In genomic region chr2:30399191-30400171, GRCm38 (mm10) we compare ENCODE assay signal across 9 mouse cellular contexts. TPM values are rescaled to one million over a fixed set of nuclear protein-coding genes. Genes with fewer than 3 reads are reported as not detected.
DNase-seq lines count a peak whose midpoint lies in the region; ATAC-seq lines count a peak whose summit lies in the region.
"Had no signal": no experiment of that assay in that cellular context is flagged by ENCODE, and none has a peak within 500 bp of the region (broad histone marks: within the 10 kb centered on the region; RNA-seq: fewer than 3 reads in every experiment).

No protein-coding gene starts in this region.

- peak overlapping the region; percentile 53 for H3K27ac ChIP-seq in hindbrain, embryonic 15.5 days (replicated peaks)
- peak overlapping the region; percentile 92 for H3K27ac ChIP-seq in neural tube, embryonic 11.5 days (ENCODE audit: low read depth, low read length)

- H3K27me3 ChIP-seq in hindbrain, embryonic 15.5 days: no peaks in the 10 kb centered on the region
- no peaks in the 10 kb centered on the region for H3K27me3 ChIP-seq in neural tube, embryonic 11.5 days (ENCODE audit: control insufficient read depth, insufficient read depth, low read length)
- H3K27me3 ChIP-seq: Patski had no signal

- no peaks in the 10 kb centered on the region for H3K9me3 ChIP-seq in hindbrain, embryonic 15.5 days
- H3K9me3 ChIP-seq in neural tube, embryonic 11.5 days (ENCODE audit: control insufficient read depth, low read length): no peaks in the 10 kb centered on the region

- intact Hi-C loops in left cerebral cortex, postnatal 10 days (cut with DNase I): no loop called here

- H3K36me3 ChIP-seq in hindbrain, embryonic 15.5 days: peaks cover 41% of the 10 kb centered on the region
- H3K36me3 ChIP-seq in neural tube, embryonic 11.5 days (ENCODE audit: control insufficient read depth, insufficient read depth, low read length): peaks cover 9% of the 10 kb centered on the region

- H3K4me2 ChIP-seq in hindbrain, embryonic 15.5 days: no peak overlapping the region
- H3K4me2 ChIP-seq in neural tube, embryonic 11.5 days (ENCODE audit: low read depth): no peak overlapping the region

- peak; percentile 20; the same call in 1 of the 2 replicates for ATAC-seq in hindbrain, embryonic 15.5 days (ENCODE audit: low FRiP score, low read depth)
- ATAC-seq in neural tube, embryonic 11.5 days (ENCODE audit: insufficient read depth, low FRiP score, low TSS enrichment): peak; percentile 78
- ATAC-seq in megakaryocyte-erythroid progenitor cell, adult 5-6 weeks (replicated peaks; ENCODE audit: low FRiP score, low TSS enrichment, poor library complexity, severe bottlenecking): no peak
- ATAC-seq: Patski had no signal

- WGBS in hindbrain, embryonic 15.5 days: 21% methylated on average over 20 of the region's 20 CpGs
- 34% methylated on average over 20 of the region's 20 CpGs for WGBS in neural tube, embryonic 11.5 days

- peak; percentile 37 for DNase-seq in kidney, adult 18-20 months
- no peak for DNase-seq in kidney, postnatal 10 days
- DNase-seq in cerebellum, adult 9-11 months: peak; percentile 93
- DNase-seq in neural tube, embryonic 11.5 days (ENCODE audit: low spot score): peak; percentile 68
- DNase-seq in left cerebral cortex, postnatal 10 days (ENCODE audit: extremely low spot score in 1 of 2, low spot score in 2 of 2): no peak
- no peak for DNase-seq in gastrocnemius, adult 8-10 months (ENCODE audit: low spot score in 2 of 2)

- H3K9ac ChIP-seq in hindbrain, embryonic 15.5 days: no peak overlapping the region; the same call in 1 of the 2 replicates
- H3K9ac ChIP-seq in neural tube, embryonic 11.5 days (ENCODE audit: low read length): peak overlapping the region; percentile 50

- peaks cover 15% of the 10 kb centered on the region for H3K4me1 ChIP-seq in hindbrain, embryonic 15.5 days (replicated peaks)
- peaks cover 21% of the 10 kb centered on the region for H3K4me1 ChIP-seq in neural tube, embryonic 11.5 days (ENCODE audit: control insufficient read depth, insufficient read depth, low read length)

- H3K4me3 ChIP-seq in hindbrain, embryonic 15.5 days: no peak overlapping the region
- no peak overlapping the region for H3K4me3 ChIP-seq in neural tube, embryonic 11.5 days (ENCODE audit: low read depth, low read length)

RNA-seq across cellular contexts. Expression of gene Dolpp1, which starts 7.4 kb away (rescaled TPM):
- polyA plus RNA-seq in hindbrain, embryonic 15.5 days (2015; fragmentation: Nextera tagmentation; extraction: Ambion mirVana): 59.0 and 60.4 TPM in 2 replicates
- polyA plus RNA-seq in neural tube, embryonic 11.5 days (2014; fragmentation: Nextera tagmentation; extraction: Ambion mirVana): 48.6 and 51.1 TPM in 2 replicates
- total RNA-seq in megakaryocyte-erythroid progenitor cell, adult 5-6 weeks (2014; fragmentation: Nextera tagmentation): 24.0 and 29.0 TPM in 2 replicates
- 16.3 and 19.7 TPM in 2 replicates for total RNA-seq in megakaryocyte-erythroid progenitor cell, adult 5-6 weeks (2017)
- 10 to 100 TPM; 35.6 to 36.4 TPM for total RNA-seq in left cerebral cortex, postnatal 10 days (2021)
- 1 to 10 TPM; 3.9 to 4.5 (median 4.1) TPM for total RNA-seq in gastrocnemius, adult 8-10 months (2022)

RNA-seq across cellular contexts. Expression of gene Crat, which starts 16.1 kb away (rescaled TPM):
- 25.7 and 29.5 TPM in 2 replicates for polyA plus RNA-seq in hindbrain, embryonic 15.5 days (2015; fragmentation: Nextera tagmentation; extraction: Ambion mirVana)
- 27.4 and 29.1 TPM in 2 replicates for polyA plus RNA-seq in neural tube, embryonic 11.5 days (2014; fragmentation: Nextera tagmentation; extraction: Ambion mirVana)
- total RNA-seq in megakaryocyte-erythroid progenitor cell, adult 5-6 weeks (2014; fragmentation: Nextera tagmentation): 24.3 and 29.2 TPM in 2 replicates
- total RNA-seq in megakaryocyte-erythroid progenitor cell, adult 5-6 weeks (2017): 11.2 and 16.0 TPM in 2 replicates
- total RNA-seq in left cerebral cortex, postnatal 10 days (2021): 10 to 100 TPM; 39.7 to 40.3 TPM
- 100 to 1,000 TPM; 355 to 420 (median 382) TPM for total RNA-seq in gastrocnemius, adult 8-10 months (2022)

RNA-seq across cellular contexts. Expression of gene Ptpa, which starts 16.4 kb away (rescaled TPM):
- polyA plus RNA-seq in hindbrain, embryonic 15.5 days (2015; fragmentation: Nextera tagmentation; extraction: Ambion mirVana): 138 and 150 TPM in 2 replicates
- polyA plus RNA-seq in neural tube, embryonic 11.5 days (2014; fragmentation: Nextera tagmentation; extraction: Ambion mirVana): 63.2 and 64.2 TPM in 2 replicates
- 228 and 237 TPM in 2 replicates for total RNA-seq in megakaryocyte-erythroid progenitor cell, adult 5-6 weeks (2014; fragmentation: Nextera tagmentation)
- total RNA-seq in megakaryocyte-erythroid progenitor cell, adult 5-6 weeks (2017): 74.1 and 93.5 TPM in 2 replicates
- 100 to 1,000 TPM; 144 to 145 TPM for total RNA-seq in left cerebral cortex, postnatal 10 days (2021)
- 10 to 100 TPM; 55.6 to 70.0 (median 63.9) TPM for total RNA-seq in gastrocnemius, adult 8-10 months (2022)

RNA-seq across cellular contexts. Expression of gene Miga2, which starts 35.4 kb away (rescaled TPM):
- polyA plus RNA-seq in hindbrain, embryonic 15.5 days (2015; fragmentation: Nextera tagmentation; extraction: Ambion mirVana): 35.0 and 36.0 TPM in 2 replicates
- polyA plus RNA-seq in neural tube, embryonic 11.5 days (2014; fragmentation: Nextera tagmentation; extraction: Ambion mirVana): 23.2 and 27.5 TPM in 2 replicates
- total RNA-seq in megakaryocyte-erythroid progenitor cell, adult 5-6 weeks (2014; fragmentation: Nextera tagmentation): 17.8 and 35.0 TPM in 2 replicates
- 8.0 and 11.4 TPM in 2 replicates for total RNA-seq in megakaryocyte-erythroid progenitor cell, adult 5-6 weeks (2017)
- 100 to 1,000 TPM in 1 of 2 experiments, 10 to 100 TPM in 1; 95.4 to 108 TPM for total RNA-seq in left cerebral cortex, postnatal 10 days (2021)
- total RNA-seq in gastrocnemius, adult 8-10 months (2022): 10 to 100 TPM; 13.2 to 29.8 (median 17.4) TPM

RNA-seq across cellular contexts. Expression of gene Sh3glb2, which starts 40.3 kb away (rescaled TPM):
- polyA plus RNA-seq in hindbrain, embryonic 15.5 days (2015; fragmentation: Nextera tagmentation; extraction: Ambion mirVana): 189 and 205 TPM in 2 replicates
- polyA plus RNA-seq in neural tube, embryonic 11.5 days (2014; fragmentation: Nextera tagmentation; extraction: Ambion mirVana): 58.2 and 61.6 TPM in 2 replicates
- 47.0 and 48.4 TPM in 2 replicates for total RNA-seq in megakaryocyte-erythroid progenitor cell, adult 5-6 weeks (2014; fragmentation: Nextera tagmentation)
- total RNA-seq in megakaryocyte-erythroid progenitor cell, adult 5-6 weeks (2017): 25.7 and 28.5 TPM in 2 replicates
- 100 to 1,000 TPM; 219 to 230 TPM for total RNA-seq in left cerebral cortex, postnatal 10 days (2021)
- 10 to 100 TPM; 15.3 to 18.5 (median 16.8) TPM for total RNA-seq in gastrocnemius, adult 8-10 months (2022)

Comparison
In these comparisons a context has a peak if more than half of its experiments do, and no peak if none do; other contexts are left out.
1. DNase-seq: peak in kidney, adult 18-20 months (single experiment), cerebellum, adult 9-11 months (single experiment) and neural tube, embryonic 11.5 days (single experiment); none in kidney, postnatal 10 days (single experiment), left cerebral cortex, postnatal 10 days (0 of 2) and gastrocnemius, adult 8-10 months (0 of 2).
2. RNA of gene Crat, which starts 16.1 kb away (total RNA-seq): 355 to 420 TPM in gastrocnemius, adult 8-10 months; 39.7 to 40.3 TPM in left cerebral cortex, postnatal 10 days and 11.2 to 29.2 TPM in megakaryocyte-erythroid progenitor cell, adult 5-6 weeks; every median in the first group is over 4 times any median in the second.